Mouse (Mus musculus): ENCODE data around the gene Pdzd8. TPM values are rescaled to one million over a fixed set of nuclear protein-coding genes. Genes with fewer than 3 reads are reported as not detected.

Gene Pdzd8
- polyA plus RNA-seq, 1 experiment from 2014 or later = 18.2 TPM

DNA sequence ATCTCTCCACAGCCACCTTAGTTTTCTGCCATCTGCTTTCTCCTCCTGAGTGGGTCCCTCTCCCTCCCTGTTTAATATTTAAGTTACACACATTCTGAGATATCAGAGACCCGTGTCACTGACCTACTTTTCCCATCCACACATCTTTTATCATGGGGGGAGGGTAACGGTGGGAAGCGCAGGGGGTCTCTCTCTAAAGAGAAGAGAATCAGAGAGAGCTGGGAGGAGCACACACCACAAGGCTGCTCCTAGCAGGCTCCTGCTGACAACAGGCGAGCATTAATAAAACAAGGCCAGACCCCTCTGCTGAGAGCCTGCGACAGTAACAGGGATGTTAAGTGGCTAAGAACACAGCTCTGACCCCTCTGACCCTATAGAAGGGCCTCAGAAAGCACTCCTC, 85.9 kb downstream of the Pdzd8 start:
- no peak overlapping the region for H3K9ac ChIP-seq (ENCODE audit: low read depth, low read length)
- ATAC-seq (ENCODE audit: low FRiP score) (no peak), DNase-seq (ENCODE audit: low spot score) (no peak)
- H3K27me3 ChIP-seq (ENCODE audit: control insufficient read depth, insufficient read depth, low read length) = 0 out of 2 replicates have a peak, but pooled peaks cover 5% of the 10 kb centered on the region
- H3K4me2 ChIP-seq (replicated peaks; ENCODE audit: low read depth, low read length) = no peak overlapping the region
- no peak overlapping the region for H3K4me3 ChIP-seq (ENCODE audit: low read depth, low read length)
- WGBS = 30% methylated on average over 5 of the region's 5 CpGs
- H3K36me3 ChIP-seq (ENCODE audit: control insufficient read depth, insufficient read depth, low read length) = no peaks in the 10 kb centered on the region
- no peaks in the 10 kb centered on the region; the same call in 1 of the 2 replicates for H3K9me3 ChIP-seq (ENCODE audit: control insufficient read depth, low read length)
- peaks cover 11% of the 10 kb centered on the region for H3K4me1 ChIP-seq (replicated peaks; ENCODE audit: control insufficient read depth, insufficient read depth, low read length)
- no peak overlapping the region for H3K27ac ChIP-seq (ENCODE audit: low read depth, low read length)

DNA sequence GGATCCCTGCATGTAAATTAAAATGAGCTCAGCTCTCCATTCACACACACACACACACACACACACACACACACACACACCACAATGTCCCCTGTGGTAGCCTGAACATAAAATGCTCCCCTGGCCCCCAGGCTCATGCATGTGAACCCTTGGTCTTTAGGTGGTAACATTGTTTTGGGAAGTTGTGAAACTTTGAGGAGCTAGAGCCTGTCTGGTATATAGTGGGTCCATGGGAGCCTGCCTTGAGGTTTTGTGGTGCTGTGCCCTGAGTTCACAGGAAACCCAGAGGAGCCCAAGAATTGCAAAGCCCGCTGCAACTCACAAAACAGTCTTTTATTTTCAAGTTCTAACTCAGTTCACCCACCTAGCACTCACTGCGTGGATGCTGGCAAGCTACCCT, 92.9 kb downstream of the Pdzd8 start:
- ATAC-seq (ENCODE audit: low FRiP score) (no peak), DNase-seq (ENCODE audit: low spot score) (no peak)
- no peaks in the 10 kb centered on the region; the same call in 1 of the 2 replicates for H3K9me3 ChIP-seq (ENCODE audit: control insufficient read depth, low read length)
- no peaks in the 10 kb centered on the region for H3K4me1 ChIP-seq (replicated peaks; ENCODE audit: control insufficient read depth, insufficient read depth, low read length)
- H3K27me3 ChIP-seq (ENCODE audit: control insufficient read depth, insufficient read depth, low read length) = no peaks in the 10 kb centered on the region
- H3K4me2 ChIP-seq (replicated peaks; ENCODE audit: low read depth, low read length) = no peak overlapping the region
- H3K36me3 ChIP-seq (ENCODE audit: control insufficient read depth, insufficient read depth, low read length) = no peaks in the 10 kb centered on the region
- H3K9ac ChIP-seq (ENCODE audit: low read depth, low read length) = no peak overlapping the region
- H3K27ac ChIP-seq (ENCODE audit: low read depth, low read length) = no peak overlapping the region
- H3K4me3 ChIP-seq (ENCODE audit: low read depth, low read length) = no peak overlapping the region
- WGBS = 70% methylated on average over 2 of the region's 2 CpGs

- ATAC-seq (ENCODE audit: low FRiP score) (no peak), DNase-seq (ENCODE audit: low spot score) (no peak)
- WGBS = 78% methylated on average over 11 of the region's 11 CpGs
- Histone ChIP-seq H3K9me3 (ENCODE audit: control insufficient read depth, low read length) (no peaks in the 10 kb centered on the region), H3K4me1 (replicated peaks; ENCODE audit: control insufficient read depth, insufficient read depth, low read length) (no peaks in the 10 kb centered on the region), H3K36me3 (ENCODE audit: control insufficient read depth, insufficient read depth, low read length) (no peaks in the 10 kb centered on the region), H3K9ac (ENCODE audit: low read depth, low read length) (no peak overlapping the region), H3K27ac (ENCODE audit: low read depth, low read length) (no peak overlapping the region), H3K4me2 (replicated peaks; ENCODE audit: low read depth, low read length) (no peak overlapping the region), H3K4me3 (ENCODE audit: low read depth, low read length) (no peak overlapping the region), H3K27me3 (ENCODE audit: control insufficient read depth, insufficient read depth, low read length) (no peaks in the 10 kb centered on the region)
Measured at GRCm38 (mm10) chr19:59248553-59249286, 96.9 kb downstream of the Pdzd8 start.

- no peaks in the 10 kb centered on the region for H3K27me3 ChIP-seq (ENCODE audit: control insufficient read depth, insufficient read depth, low read length)
- no peak overlapping the region for H3K4me3 ChIP-seq (ENCODE audit: low read depth, low read length)
- H3K9ac ChIP-seq (ENCODE audit: low read depth, low read length) = no peak overlapping the region
- DNase-seq (ENCODE audit: low spot score) (no peak), ATAC-seq (ENCODE audit: low FRiP score) (no peak)
- H3K27ac ChIP-seq (ENCODE audit: low read depth, low read length) = no peak overlapping the region
- H3K4me1 ChIP-seq (replicated peaks; ENCODE audit: control insufficient read depth, insufficient read depth, low read length) = no peaks in the 10 kb centered on the region
- no peaks in the 10 kb centered on the region for H3K36me3 ChIP-seq (ENCODE audit: control insufficient read depth, insufficient read depth, low read length)
- H3K4me2 ChIP-seq (replicated peaks; ENCODE audit: low read depth, low read length) = no peak overlapping the region
- 84% methylated on average over 4 of the region's 4 CpGs for WGBS
- no peaks in the 10 kb centered on the region for H3K9me3 ChIP-seq (ENCODE audit: control insufficient read depth, low read length)
Measured at GRCm38 (mm10) chr19:59248144-59248543, 97.4 kb downstream of the Pdzd8 start.

Other genes with a start within 250 kb of the Pdzd8 start
- gene Vax1, start 175.7 kb downstream of the Pdzd8 start, polyA plus RNA-seq (2014; fragmentation: Nextera tagmentation; extraction: Ambion mirVana) = 0.14 TPM in 1 of 2 replicates, not detected in the other
- not detected in 2 replicates for gene Kcnk18, start 126.6 kb downstream of the Pdzd8 start, polyA plus RNA-seq (2014; fragmentation: Nextera tagmentation; extraction: Ambion mirVana)
- 17.3 and 18.1 TPM in 2 replicates for gene Slc18a2, start 84.9 kb downstream of the Pdzd8 start, polyA plus RNA-seq (2014; fragmentation: Nextera tagmentation; extraction: Ambion mirVana)
- 14.9 and 16.3 TPM in 2 replicates for gene Rps12-ps3, start 23.5 kb downstream of the Pdzd8 start, polyA plus RNA-seq (2014; fragmentation: Nextera tagmentation; extraction: Ambion mirVana)
- 1.0 and 1.4 TPM in 2 replicates for gene Emx2, start 112.6 kb upstream of the Pdzd8 start, polyA plus RNA-seq (2014; fragmentation: Nextera tagmentation; extraction: Ambion mirVana)